Mouse (Mus musculus): ENCODE measurements around the gene Gdf9.

DNA sequence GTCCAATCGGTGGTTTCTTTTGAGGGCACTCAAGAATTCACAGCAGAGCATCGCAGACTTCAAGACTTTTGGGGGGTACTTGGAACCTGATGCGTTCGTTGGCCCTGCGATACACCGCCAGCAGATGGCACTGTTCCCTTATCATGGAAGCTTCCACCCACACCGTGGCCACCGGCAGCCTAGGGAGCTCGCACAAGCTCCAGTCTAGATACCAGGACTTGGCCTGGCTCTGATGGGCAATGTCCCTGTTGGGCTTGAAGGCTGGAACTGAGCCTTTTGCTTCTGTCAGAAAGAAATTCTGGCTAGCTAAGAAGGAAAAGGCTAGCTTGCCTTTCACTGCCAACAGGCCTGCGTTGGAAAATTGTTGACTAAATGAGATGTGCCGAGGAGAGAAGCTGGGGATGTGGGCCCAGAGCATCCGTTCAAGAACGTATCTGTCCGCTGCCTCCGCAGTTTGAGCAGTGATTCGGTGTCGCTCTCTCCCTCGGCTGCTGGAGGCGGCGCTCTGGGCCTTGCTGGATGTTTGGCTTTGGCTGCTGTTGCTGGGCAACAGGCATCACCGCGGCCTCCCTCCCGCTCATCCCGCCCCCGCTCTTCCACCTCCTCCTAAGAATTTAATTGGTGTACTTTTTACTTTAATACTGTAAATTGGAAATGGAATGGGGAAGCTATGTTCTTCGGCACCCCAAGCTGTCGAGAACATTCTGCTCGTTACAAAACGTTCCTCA is 39.3 kb downstream of the Gdf9 start, which contains the start of gene Gm9837:
- TF ChIP-seq CTCF (IDR thresholded peaks at IDR 0.05; ENCODE audit: borderline replicate concordance, control insufficient read depth, extremely low read depth, insufficient read depth, low read length, poor library complexity) (peak; percentile 92), POLR2A (IDR thresholded peaks at IDR 0.05; ENCODE audit: control insufficient read depth, extremely low read depth, insufficient read depth, low read length, poor library complexity) (no peak)

All from thymus, adult 2 months (tissue).